Mouse (Mus musculus) yolk sac, embryonic 10.5 days (tissue): ENCODE measurements at regions not wholly inside any gene's neighbourhood (a gene's known extent, or its start where the extent isn't known, plus 50 kb on each side); places are given as distances from the start of the nearest gene placed in this dataset.
A peak's percentile ranks its signal among the peaks of the same experiment; 100 is the strongest.

Experiments
- DNase-seq: peaks from one replicate; pipeline ENCODE4 v3.0.0-alpha.2; 2017; ENCODE audit warnings: low spot score

GRCm38 (mm10) chr11:31746939-31747338, 75.3 kb upstream of the Bod1 start:
- peak; percentile 66 for DNase-seq

- no peak for DNase-seq
Observed at GRCm38 (mm10) chr11:31748275-31748815, 76.7 kb upstream of the Bod1 start.

GRCm38 (mm10) chr11:31751274-31751673, 79.6 kb upstream of the Bod1 start:
- no peak for DNase-seq

- DNase-seq: no peak
Observed at GRCm38 (mm10) chr11:31753211-31753610, 81.5 kb upstream of the Bod1 start.

- DNase-seq: no peak
Observed at GRCm38 (mm10) chr11:31753711-31754161, 82.1 kb upstream of the Bod1 start.

- no peak for DNase-seq
Observed at GRCm38 (mm10) chr11:31754416-31754815, 82.7 kb upstream of the Bod1 start.

- DNase-seq: no peak
Observed at GRCm38 (mm10) chr11:31755858-31756257, 84.2 kb upstream of the Bod1 start.

GRCm38 (mm10) chr11:31756355-31757145, 84.9 kb upstream of the Bod1 start:
- no peak for DNase-seq

- no peak for DNase-seq
Observed at GRCm38 (mm10) chr11:31759868-31760765, 88.4 kb upstream of the Bod1 start.

- DNase-seq: no peak
Observed at GRCm38 (mm10) chr11:31763856-31764255, 92.2 kb upstream of the Bod1 start.

- no peak for DNase-seq
Observed at GRCm38 (mm10) chr11:31766296-31766695, 94.6 kb upstream of the Bod1 start.

- DNase-seq: no peak
Observed at GRCm38 (mm10) chr11:31767727-31768495, 96.2 kb upstream of the Bod1 start.

GRCm38 (mm10) chr11:31769804-31770654, 98.3 kb upstream of the Bod1 start:
- no peak for DNase-seq

GRCm38 (mm10) chr11:31770881-31771280, 99.2 kb upstream of the Bod1 start:
- no peak for DNase-seq

- DNase-seq: no peak
Observed at GRCm38 (mm10) chr11:31771491-31772439, 100.1 kb upstream of the Bod1 start.

- no peak for DNase-seq
Observed at GRCm38 (mm10) chr11:31777531-31777930, 94.5 kb upstream of the Cpeb4 start.

GRCm38 (mm10) chr11:31778766-31779165, 93.2 kb upstream of the Cpeb4 start:
- no peak for DNase-seq

GRCm38 (mm10) chr11:31779267-31779666, 92.7 kb upstream of the Cpeb4 start:
- DNase-seq: no peak

- DNase-seq: no peak
Observed at GRCm38 (mm10) chr11:31780969-31781368, 91.0 kb upstream of the Cpeb4 start.

- no peak for DNase-seq
Observed at GRCm38 (mm10) chr11:31781605-31782004, 90.4 kb upstream of the Cpeb4 start.
